Mouse (Mus musculus) MEL (cell line): Measurements from ENCODE around the gene Gm8947. TPM values are rescaled to one million over a fixed set of nuclear protein-coding genes. Genes with fewer than 3 reads are reported as not detected.
"Not testable (repeated sequence)": the region's sequence is repeated elsewhere in the genome, so short reads cannot be mapped to it uniquely, and the experiment has no call there.

Experiments
- DNase-seq: peaks from one replicate; pipeline ENCODE4 v3.0.0; 2011; ENCODE audit warnings: low read depth, low spot score
- H3K27ac ChIP-seq: 2 replicates; pipeline ENCODE4 v1.5.1; 2012; ENCODE audit warnings: low read depth, mild to moderate bottlenecking, control low read depth, low read length, moderate library complexity; ENCODE audit not compliant: control insufficient read depth
- H3K27me3 ChIP-seq, 2 experiments: fragments of 150-350 bp in 1 of 2; sonication (generic) in 1 of 2; 2 replicates each; pipeline ENCODE4 v1.6.1; 2012; ENCODE audit warnings: low read length in 2 of 2, mild to moderate bottlenecking in 2 of 2, improper control_type of control experiment in 1 of 2, moderate library complexity in 1 of 2; ENCODE audit not compliant: insufficient read depth in 2 of 2, control insufficient read depth in 1 of 2
- H3K36me3 ChIP-seq, 2 experiments: 2 replicates each; pipeline ENCODE4 v1.6.1; 2012 to 2014; ENCODE audit warnings: low read length in 2 of 2, improper control_type of control experiment in 1 of 2, inconsistent platforms in 1 of 2, mild to moderate bottlenecking in 1 of 2; ENCODE audit not compliant: insufficient read depth in 2 of 2, control insufficient read depth in 1 of 2
- H3K4me1 ChIP-seq, 2 experiments: fragments of 150-350 bp in 1 of 2; sonication (generic) in 1 of 2; 2 replicates each; pipeline ENCODE4 v1.6.1; 2012; ENCODE audit warnings: low read length in 2 of 2, improper control_type of control experiment in 1 of 2, mild to moderate bottlenecking in 1 of 2; ENCODE audit not compliant: insufficient read depth in 2 of 2, control insufficient read depth in 1 of 2
- H3K4me3 ChIP-seq, 2 experiments: fragments of 150-350 bp in 1 of 2; sonication (generic) in 1 of 2; 2 replicates each; pipeline ENCODE4 v1.5.1; 2012; ENCODE audit warnings: low read depth in 2 of 2, low read length in 2 of 2, mild to moderate bottlenecking in 2 of 2, moderate library complexity in 2 of 2, control low read depth in 1 of 2, improper control_type of control experiment in 1 of 2; ENCODE audit not compliant: control insufficient read depth in 1 of 2, insufficient read depth in 1 of 2
- H3K79me2 ChIP-seq: 2 replicates; pipeline ENCODE4 v1.6.1; 2012; ENCODE audit warnings: mild to moderate bottlenecking, low read length, moderate library complexity; ENCODE audit not compliant: control insufficient read depth, poor library complexity, insufficient read depth
- H3K9ac ChIP-seq: 2 replicates; pipeline ENCODE4 v1.6.1; 2012; ENCODE audit warnings: low read depth, mild to moderate bottlenecking, control low read depth, low read length, moderate library complexity; ENCODE audit not compliant: control insufficient read depth, poor library complexity, severe bottlenecking
- H3K9me3 ChIP-seq: fragments of 150-350 bp; sonication (generic); replicated peaks from 2 replicates; pipeline ENCODE4 v1.6.1; 2012; ENCODE audit warnings: mild to moderate bottlenecking, low read length, improper control_type of control experiment, moderate library complexity; ENCODE audit not compliant: insufficient read depth
- EP300 ChIP-seq, 2 experiments: IDR thresholded peaks; 2 replicates each; pipeline ENCODE4 v1.6.1; 2011; ENCODE audit warnings: improper control_type of control experiment in 2 of 2, low read length in 2 of 2, low read depth in 1 of 2, mild to moderate bottlenecking in 1 of 2
- ETS1 ChIP-seq: IDR thresholded peaks from 2 replicates; pipeline ENCODE4 v1.6.1; 2012; ENCODE audit warnings: low read depth, mild to moderate bottlenecking, inconsistent platforms, low read length, improper control_type of control experiment, moderate library complexity
- GABPA ChIP-seq: IDR thresholded peaks from 2 replicates; pipeline ENCODE4 v1.6.1; 2012; ENCODE audit warnings: low read depth, mild to moderate bottlenecking, inconsistent platforms, low read length, improper control_type of control experiment, moderate library complexity
- GATA1 ChIP-seq: IDR thresholded peaks from 2 replicates; pipeline ENCODE4 v1.6.1; 2011; ENCODE audit warnings: low read depth, low read length, improper control_type of control experiment
- JUND ChIP-seq: IDR thresholded peaks from 2 replicates; pipeline ENCODE4 v1.6.1; 2011; ENCODE audit warnings: low read depth, mild to moderate bottlenecking, improper control_type of control experiment, low read length
- POLR2AphosphoS5 ChIP-seq: IDR thresholded peaks from 2 replicates; pipeline ENCODE4 v1.6.1; 2012; ENCODE audit warnings: low read depth, borderline replicate concordance, mild to moderate bottlenecking, inconsistent platforms, low read length, moderate library complexity, mixed read lengths
- RCOR1 ChIP-seq: IDR thresholded peaks from 2 replicates; pipeline ENCODE4 v1.6.1; 2012; ENCODE audit warnings: low read depth, mild to moderate bottlenecking, inconsistent platforms, low read length, improper control_type of control experiment
- TCF12 ChIP-seq: IDR thresholded peaks from 2 replicates; pipeline ENCODE4 v1.6.1; 2014; ENCODE audit warnings: low read depth, mild to moderate bottlenecking, inconsistent platforms, low read length, improper control_type of control experiment, moderate library complexity
- UBTF ChIP-seq: IDR thresholded peaks from 2 replicates; pipeline ENCODE4 v1.6.1; 2012; ENCODE audit warnings: low read depth, mild to moderate bottlenecking, inconsistent platforms, low read length, improper control_type of control experiment, moderate library complexity, borderline replicate concordance; ENCODE audit not compliant: insufficient read depth
- USF2 ChIP-seq, 2 experiments: IDR thresholded peaks; 2 replicates each; pipeline ENCODE4 v1.6.1; 2011 to 2012; ENCODE audit warnings: improper control_type of control experiment in 2 of 2, low read length in 2 of 2, borderline replicate concordance in 1 of 2, inconsistent platforms in 1 of 2, low read depth in 1 of 2, mild to moderate bottlenecking in 1 of 2; ENCODE audit not compliant: insufficient read depth in 1 of 2
- polyA plus RNA-seq, 2 experiments: library from polyadenylated mRNA; stranded (reverse) in 1 of 2; unstranded in 1 of 2; fragments of >175 nt in 1 of 2; fragments of >200 nt in 1 of 2; gene quantifications; 2 replicates each; pipeline versions ENCODE4 v1.2.1 to v1.2.4; 2012; ENCODE audit warnings: low replicate concordance in 2 of 2, low read depth in 1 of 2; ENCODE audit not compliant: insufficient read length in 2 of 2, insufficient read depth in 1 of 2, missing spikeins in 1 of 2
- total RNA-seq: library from RNA; depleted of rRNA; stranded (reverse); fragments of 300-350 nt; gene quantifications from 2 replicates; pipeline ENCODE4 v1.2.3, GENCODE M21; 2012

The Gm8947 gene
- total and polyA plus RNA-seq, 3 experiments = 0.08 TPM; not detected in 2

GRCm38 (mm10) chr1:151177937-151178271, 14.3 kb upstream of the Gm8947 start (continued):
- TF ChIP-seq UBTF = no peak

DNA sequence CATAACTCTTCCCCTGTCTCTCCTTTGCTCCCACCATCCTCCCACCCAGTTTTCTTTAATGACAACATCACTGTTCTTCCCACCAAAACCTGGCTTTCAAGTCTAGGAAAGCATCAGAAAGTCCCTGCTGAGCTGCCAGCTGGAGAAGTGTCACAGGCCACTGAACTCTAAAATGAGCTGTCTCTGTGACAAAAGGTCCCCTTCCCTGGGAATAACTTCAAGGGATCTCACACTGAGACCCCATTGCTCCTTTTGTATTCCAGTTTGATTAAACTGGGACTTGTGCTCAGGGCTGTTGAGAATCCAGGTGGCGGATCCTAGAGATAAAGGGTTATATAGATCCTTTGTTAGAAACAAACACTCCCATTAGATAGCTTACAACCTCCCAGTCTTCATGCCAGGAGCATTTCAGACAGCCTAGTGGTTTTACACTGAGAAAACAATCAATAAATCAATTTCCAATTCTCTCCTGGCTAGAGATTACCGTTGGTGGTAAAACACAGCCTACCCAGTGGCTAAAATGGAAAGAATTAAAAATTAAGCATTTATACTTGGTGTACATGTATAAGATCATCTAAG, 13.6 kb upstream of the Gm8947 start:
- Histone ChIP-seq H3K4me3 (peak overlapping the region in 1 of 2 experiments; percentile 41; a peak in 2 of 4 replicates), H3K79me2 (no peaks in the 10 kb centered on the region), H3K4me1 (peaks cover 27 to 44% of the 10 kb centered on the region in 2 experiments), H3K27me3 (no peaks in the 10 kb centered on the region), H3K9ac (0 out of 2 replicates have a peak overlapping the region, but pooled peaks have one; percentile 3), H3K36me3 (peaks cover 0 to 28% of the 10 kb centered on the region in 2 experiments; a peak in 2 of 4 replicates), H3K27ac (peak overlapping the region; percentile 23), H3K9me3 (no peaks in the 10 kb centered on the region)
- TF ChIP-seq USF2 (IDR thresholded peaks at IDR 0.05; ENCODE audit: borderline replicate concordance in 1 of 2, insufficient read depth in 1 of 2, low read depth in 1 of 2, low read length in 2 of 2) (0 out of 4 replicates have a peak, but pooled peaks of 1 of the 2 experiments have one; percentile 7), JUND (no peak), ETS1 (no peak), POLR2AphosphoS5 (no peak)
- peak; percentile 9 for DNase-seq

GRCm38 (mm10) chr1:151180167-151180566, 12.0 kb upstream of the Gm8947 start:
- TF ChIP-seq GATA1 (peak; percentile 76), TCF12 (peak; percentile 88), RCOR1 (0 out of 2 replicates have a peak, but pooled peaks have one; percentile 48), GABPA (no peak), EP300 (IDR thresholded peaks at IDR 0.05; ENCODE audit: low read depth in 1 of 2, low read length in 2 of 2) (peak; percentile 66 to 83; a peak in 3 of 4 replicates), ETS1 (peak; percentile 79)
- peak overlapping the region; percentile 20 for H3K27ac ChIP-seq

DNA sequence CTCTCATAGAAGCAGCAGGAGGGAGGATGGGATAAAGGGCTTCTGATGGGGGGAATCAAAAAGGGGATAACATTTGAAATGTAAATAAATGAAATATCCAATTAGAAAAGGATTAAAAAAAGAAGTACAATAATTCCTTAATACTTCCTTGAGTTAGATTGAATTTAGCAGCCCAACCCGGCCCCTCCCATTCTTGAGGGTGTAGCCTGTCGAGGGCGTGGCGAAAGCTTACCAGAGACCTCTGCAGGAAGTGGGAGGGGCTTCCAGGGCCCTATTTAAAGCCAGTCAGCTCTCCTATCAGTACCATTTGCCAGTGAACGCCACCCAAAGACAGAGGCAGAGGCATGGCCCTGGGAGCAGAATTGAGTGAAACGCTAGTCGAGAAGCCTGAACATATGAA, 9.9 kb upstream of the Gm8947 start, which contains the start of gene Gm47985:
Gene Gm47985, plus strand, starts transcription at position 272 of the 400 bp plus-strand sequence.
- H3K79me2 ChIP-seq, H3K4me3 ChIP-seq, DNase-seq, H3K27me3 ChIP-seq, H3K9me3 ChIP-seq, H3K9ac ChIP-seq, H3K27ac ChIP-seq: not testable (repeated sequence)
- Histone ChIP-seq H3K36me3 (peaks cover 0 to 21% of the 10 kb centered on the region in 2 experiments; a peak in 2 of 4 replicates), H3K4me1 (peaks cover 17 to 25% of the 10 kb centered on the region in 2 experiments)

More at GRCm38 (mm10) chr1:151180167-151180566, 12.0 kb upstream of the Gm8947 start:
- Histone ChIP-seq H3K36me3 (peaks cover 0 to 28% of the 10 kb centered on the region in 2 experiments; a peak in 2 of 4 replicates), H3K9me3 (no peaks in the 10 kb centered on the region), H3K4me3 (peak overlapping the region in 1 of 2 experiments; percentile 5; a peak in 1 of 4 replicates), H3K79me2 (no peaks in the 10 kb centered on the region), H3K9ac (no peak overlapping the region), H3K27me3 (no peaks in the 10 kb centered on the region), H3K4me1 (peaks cover 27 to 40% of the 10 kb centered on the region in 2 experiments)
- peak; percentile 41 for DNase-seq

DNA sequence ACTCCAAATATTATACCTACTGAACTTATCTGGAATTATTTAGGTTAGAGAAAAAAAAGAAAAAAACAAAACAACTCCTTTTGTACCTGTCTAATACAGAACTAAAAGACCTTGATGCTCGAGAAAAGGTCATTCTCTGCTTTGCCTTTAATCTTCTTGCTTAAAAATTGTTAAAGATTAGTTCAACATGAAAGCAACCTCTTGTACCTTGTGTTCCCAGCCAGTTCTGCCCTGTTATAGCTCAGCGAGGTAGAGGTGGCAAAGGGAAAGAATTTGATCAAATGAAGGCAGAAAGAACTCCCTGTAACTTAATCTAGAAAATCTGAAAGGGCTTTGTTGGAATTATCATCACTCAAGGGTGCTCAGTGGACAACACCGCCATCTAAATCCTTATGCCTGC, 6.0 kb upstream of the Gm8947 start:
- H3K36me3 ChIP-seq, DNase-seq, H3K4me3 ChIP-seq, H3K27ac ChIP-seq, H3K4me1 ChIP-seq, H3K27me3 ChIP-seq, H3K79me2 ChIP-seq, H3K9me3 ChIP-seq, H3K9ac ChIP-seq: not testable (repeated sequence)
